In the genomic region with DNA sequence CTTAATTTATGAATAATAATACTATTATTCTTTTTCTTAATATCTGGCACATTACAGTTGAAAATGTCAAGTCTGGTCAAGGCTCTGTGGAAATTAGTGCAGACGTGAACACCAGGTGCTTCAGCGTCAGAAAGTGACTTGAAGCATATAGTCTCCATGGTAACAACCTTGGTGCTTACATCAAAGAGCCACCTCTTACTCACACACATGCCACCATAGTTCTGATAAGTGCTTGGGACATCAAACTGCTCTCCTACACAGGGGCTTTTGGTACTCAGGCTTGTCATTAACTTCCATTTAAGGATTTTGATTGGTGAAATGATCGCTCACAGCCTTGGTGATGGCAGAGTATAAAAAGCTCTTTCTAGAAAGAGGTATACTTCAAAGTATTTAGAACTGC, we compare ENCODE assay signal across 22 mouse cellular contexts.
"Had no signal": no experiment of that assay in that cellular context is flagged by ENCODE, and none has a peak within 500 bp of the region (broad histone marks: within the 10 kb centered on the region; RNA-seq: fewer than 3 reads in every experiment).

No protein-coding gene starts in this region.

- H3K27me3 ChIP-seq: limb, embryonic 13.5 days; liver, embryonic 12.5 days; liver, embryonic 15.5 days; lung, embryonic 15.5 days; neural tube, embryonic 12.5 days; neural tube, embryonic 15.5 days had no signal

- H3K4me3 ChIP-seq: layer of hippocampus, adult 2 months; limb, embryonic 10.5 days; limb, embryonic 13.5 days; liver, embryonic 12.5 days; liver, embryonic 15.5 days; lung, embryonic 15.5 days; neural tube, embryonic 12.5 days; neural tube, embryonic 15.5 days had no signal

- ATAC-seq: liver, embryonic 12.5 days had no signal

- H3K4me2 ChIP-seq: limb, embryonic 13.5 days; liver, embryonic 12.5 days; liver, embryonic 15.5 days; lung, embryonic 15.5 days; neural tube, embryonic 12.5 days; neural tube, embryonic 15.5 days had no signal

- H3K27ac ChIP-seq: kidney, postnatal 0 days; layer of hippocampus, adult 2 months; limb, embryonic 10.5 days; limb, embryonic 13.5 days; liver, embryonic 12.5 days; liver, embryonic 15.5 days; lung, embryonic 15.5 days; macrophage; neural tube, embryonic 12.5 days; neural tube, embryonic 15.5 days; stomach, postnatal 0 days had no signal

- H3K9ac ChIP-seq: limb, embryonic 13.5 days; liver, embryonic 12.5 days; liver, embryonic 15.5 days; lung, embryonic 15.5 days; neural tube, embryonic 12.5 days; neural tube, embryonic 15.5 days had no signal

- H3K36me3 ChIP-seq: limb, embryonic 10.5 days; limb, embryonic 13.5 days; liver, embryonic 12.5 days; liver, embryonic 15.5 days; lung, embryonic 15.5 days; neural tube, embryonic 12.5 days; neural tube, embryonic 15.5 days had no signal

- H3K4me1 ChIP-seq: limb, embryonic 13.5 days; liver, embryonic 15.5 days; lung, embryonic 15.5 days had no signal

- DNase-seq: kidney, adult 2 months; kidney, postnatal 25 days; layer of hippocampus, adult 9-11 months; liver; lung, adult 18-20 months; right cerebral cortex, adult 18-20 months; right cerebral cortex, postnatal 14 days; right cerebral cortex, postnatal 4 days; thymus, adult 2 months; thymus, postnatal 14 days; thymus, postnatal 4 days had no signal

- H3K9me3 ChIP-seq: limb, embryonic 10.5 days; limb, embryonic 13.5 days; liver, embryonic 12.5 days; liver, embryonic 15.5 days; lung, embryonic 15.5 days; neural tube, embryonic 12.5 days; neural tube, embryonic 15.5 days had no signal
